Mouse (Mus musculus) limb, embryonic 13.5 days (tissue): ENCODE measurements around the gene Lrp8. TPM values are rescaled to one million over a fixed set of nuclear protein-coding genes. Genes with fewer than 3 reads are reported as not detected.

Experiments used
- ATAC-seq: fragments of 200-750 bp; cut with Nextera tagmentation; 2 replicates; pipeline ENCODE4 v1.8.0; 2017; ENCODE audit warnings: low read depth, moderate number of reproducible peaks, moderate TSS enrichment; ENCODE audit not compliant: low FRiP score
- H3K27ac ChIP-seq: fragments of 300-500 bp; sonication (generic); 2 replicates; pipeline ENCODE4 v1.5.1; 2015; ENCODE audit warnings: inconsistent platforms, mild to moderate bottlenecking, moderate library complexity
- H3K27me3 ChIP-seq: fragments of 300-500 bp; sonication (generic); 2 replicates; pipeline ENCODE4 v1.6.1; 2015; ENCODE audit warnings: mild to moderate bottlenecking, inconsistent platforms
- H3K36me3 ChIP-seq: fragments of 300-500 bp; sonication (generic); 2 replicates; pipeline ENCODE4 v1.6.1; 2015; ENCODE audit warnings: inconsistent platforms, mild to moderate bottlenecking, moderate library complexity
- H3K4me1 ChIP-seq: fragments of 300-500 bp; sonication (generic); 2 replicates; pipeline ENCODE4 v1.6.1; 2015; ENCODE audit warnings: inconsistent platforms
- H3K4me2 ChIP-seq: fragments of 300-500 bp; sonication (generic); replicated peaks from 2 replicates; pipeline ENCODE4 v1.6.1; 2015; ENCODE audit warnings: inconsistent platforms, mild to moderate bottlenecking, moderate library complexity
- H3K4me3 ChIP-seq: fragments of 300-500 bp; sonication (generic); 2 replicates; pipeline ENCODE4 v1.5.1; 2015; ENCODE audit warnings: moderate library complexity, mild to moderate bottlenecking, inconsistent platforms
- H3K9ac ChIP-seq: fragments of 300-500 bp; sonication (generic); 2 replicates; pipeline ENCODE4 v1.6.1; 2015; ENCODE audit warnings: mild to moderate bottlenecking, inconsistent platforms
- H3K9me3 ChIP-seq: fragments of 300-500 bp; sonication (generic); 2 replicates; pipeline ENCODE4 v1.6.1; 2016; ENCODE audit warnings: inconsistent platforms
- WGBS: fragments of 180-500 bp; shearing (Covaris S2); methylation state at CpG from one replicate; pipeline ENCODE4 v1.1.7; 2015; 5-methylcytosine and 5-hydroxymethylcytosine counted together
- polyA plus RNA-seq: library from polyadenylated mRNA; unstranded; fragments of >200 nt; fragmentation: Nextera tagmentation; extraction: Ambion mirVana; gene quantifications from 2 replicates; pipeline ENCODE4 v1.2.1, GENCODE M21; 2015

Gene Lrp8
- polyA plus RNA-seq, 1 experiment from 2014 or later = 3.1 TPM

GRCm38 (mm10) chr4:107831678-107832077 is 29.6 kb downstream of the Lrp8 start:
- H3K27me3 ChIP-seq = no peaks in the 10 kb centered on the region
- H3K9me3 ChIP-seq = no peaks in the 10 kb centered on the region
- no peak overlapping the region for H3K9ac ChIP-seq
- peaks cover 20% of the 10 kb centered on the region for H3K4me1 ChIP-seq
- WGBS = 93% methylated on average over 6 of the region's 6 CpGs
- ATAC-seq = no peak
- H3K36me3 ChIP-seq = no peaks in the 10 kb centered on the region
- H3K4me2 ChIP-seq = no peak overlapping the region
- no peak overlapping the region for H3K4me3 ChIP-seq
- H3K27ac ChIP-seq = no peak overlapping the region

GRCm38 (mm10) chr4:107833525-107833924 is 31.5 kb downstream of the Lrp8 start:
- no peak overlapping the region for H3K27ac ChIP-seq
- no peak overlapping the region for H3K4me3 ChIP-seq
- 79% methylated on average over 5 of the region's 5 CpGs for WGBS
- H3K9me3 ChIP-seq = no peaks in the 10 kb centered on the region
- no peaks in the 10 kb centered on the region for H3K27me3 ChIP-seq
- H3K36me3 ChIP-seq = no peaks in the 10 kb centered on the region
- no peak overlapping the region for H3K9ac ChIP-seq
- no peak for ATAC-seq
- H3K4me2 ChIP-seq = no peak overlapping the region
- H3K4me1 ChIP-seq = peaks cover 24% of the 10 kb centered on the region

- Histone ChIP-seq H3K4me2 (no peak overlapping the region), H3K4me1 (peaks cover 16% of the 10 kb centered on the region), H3K9ac (0 out of 2 replicates have a peak overlapping the region, but pooled peaks have one; percentile 3), H3K27me3 (no peaks in the 10 kb centered on the region), H3K36me3 (no peaks in the 10 kb centered on the region), H3K4me3 (no peak overlapping the region), H3K27ac (no peak overlapping the region), H3K9me3 (no peaks in the 10 kb centered on the region)
- ATAC-seq = no peak
- WGBS = 69% methylated on average over 22 of the region's 22 CpGs
Measured at GRCm38 (mm10) chr4:107834643-107835314, 32.7 kb downstream of the Lrp8 start.

- no peaks in the 10 kb centered on the region for H3K36me3 ChIP-seq
- H3K27ac ChIP-seq = no peak overlapping the region
- H3K9ac ChIP-seq = no peak overlapping the region
- H3K4me3 ChIP-seq = no peak overlapping the region
- ATAC-seq = no peak
- H3K9me3 ChIP-seq = no peaks in the 10 kb centered on the region
- 67% methylated on average over 5 of the region's 5 CpGs for WGBS
- H3K4me2 ChIP-seq = no peak overlapping the region
- peaks cover 16% of the 10 kb centered on the region for H3K4me1 ChIP-seq
- H3K27me3 ChIP-seq = no peaks in the 10 kb centered on the region
Measured at GRCm38 (mm10) chr4:107835508-107835909, 33.4 kb downstream of the Lrp8 start.

GRCm38 (mm10) chr4:107836758-107837157 is 34.7 kb downstream of the Lrp8 start:
- Histone ChIP-seq H3K27ac (no peak overlapping the region), H3K4me2 (no peak overlapping the region), H3K9me3 (no peaks in the 10 kb centered on the region), H3K9ac (no peak overlapping the region), H3K27me3 (no peaks in the 10 kb centered on the region), H3K4me3 (no peak overlapping the region), H3K4me1 (peaks cover 16% of the 10 kb centered on the region), H3K36me3 (no peaks in the 10 kb centered on the region)
- peak; percentile 55; the same call in 1 of the 2 replicates for ATAC-seq
- WGBS = 63% methylated on average over 5 of the region's 5 CpGs

GRCm38 (mm10) chr4:107837910-107838309 is 35.8 kb downstream of the Lrp8 start:
- H3K27me3 ChIP-seq = no peaks in the 10 kb centered on the region
- H3K9me3 ChIP-seq = no peaks in the 10 kb centered on the region
- peaks cover 16% of the 10 kb centered on the region for H3K4me1 ChIP-seq
- 75% methylated on average over 3 of the region's 3 CpGs for WGBS
- H3K27ac ChIP-seq = no peak overlapping the region
- H3K4me2 ChIP-seq = no peak overlapping the region
- no peak overlapping the region for H3K4me3 ChIP-seq
- no peaks in the 10 kb centered on the region for H3K36me3 ChIP-seq
- ATAC-seq = no peak
- no peak overlapping the region for H3K9ac ChIP-seq

GRCm38 (mm10) chr4:107843687-107844086 is 41.6 kb downstream of the Lrp8 start:
- Histone ChIP-seq H3K4me2 (no peak overlapping the region), H3K9ac (no peak overlapping the region), H3K27me3 (peaks cover 25% of the 10 kb centered on the region), H3K4me3 (no peak overlapping the region), H3K36me3 (no peaks in the 10 kb centered on the region), H3K9me3 (no peaks in the 10 kb centered on the region), H3K4me1 (no peaks in the 10 kb centered on the region), H3K27ac (no peak overlapping the region)
- 88% methylated on average over 8 of the region's 8 CpGs for WGBS
- ATAC-seq = no peak

GRCm38 (mm10) chr4:107844971-107845370 is 42.9 kb downstream of the Lrp8 start:
- 5% methylated on average over 10 of the region's 10 CpGs for WGBS
- H3K9me3 ChIP-seq = no peaks in the 10 kb centered on the region

GRCm38 (mm10) chr4:107846795-107847194 is 44.7 kb downstream of the Lrp8 start:
- no peaks in the 10 kb centered on the region for H3K36me3 ChIP-seq
- H3K27me3 ChIP-seq = peaks cover 25% of the 10 kb centered on the region
- no peak overlapping the region for H3K4me3 ChIP-seq
- H3K9ac ChIP-seq = no peak overlapping the region
- WGBS = 72% methylated on average over 7 of the region's 7 CpGs
- H3K4me2 ChIP-seq = no peak overlapping the region
- no peak overlapping the region for H3K27ac ChIP-seq
- no peaks in the 10 kb centered on the region for H3K9me3 ChIP-seq
- H3K4me1 ChIP-seq = no peaks in the 10 kb centered on the region
- ATAC-seq = no peak

More at GRCm38 (mm10) chr4:107844971-107845370, 42.9 kb downstream of the Lrp8 start:
- Histone ChIP-seq H3K27me3 (peaks cover 25% of the 10 kb centered on the region), H3K36me3 (no peaks in the 10 kb centered on the region), H3K9ac (no peak overlapping the region), H3K4me3 (no peak overlapping the region), H3K4me1 (no peaks in the 10 kb centered on the region), H3K27ac (no peak overlapping the region), H3K4me2 (no peak overlapping the region)
- ATAC-seq = no peak

- Histone ChIP-seq H3K9ac (no peak overlapping the region), H3K4me1 (no peaks in the 10 kb centered on the region), H3K36me3 (no peaks in the 10 kb centered on the region), H3K27me3 (peaks cover 25% of the 10 kb centered on the region), H3K27ac (no peak overlapping the region), H3K4me2 (no peak overlapping the region), H3K4me3 (no peak overlapping the region), H3K9me3 (no peaks in the 10 kb centered on the region)
- WGBS = 81% methylated on average over 5 of the region's 5 CpGs
- ATAC-seq = no peak
Measured at GRCm38 (mm10) chr4:107848546-107848945, 46.5 kb downstream of the Lrp8 start.

GRCm38 (mm10) chr4:107849621-107850020 is 47.6 kb downstream of the Lrp8 start:
- 75% methylated on average over 9 of the region's 9 CpGs for WGBS
- ATAC-seq = no peak

GRCm38 (mm10) chr4:107850091-107850490 is 48.0 kb downstream of the Lrp8 start:
- H3K9me3 ChIP-seq = no peaks in the 10 kb centered on the region
- H3K9ac ChIP-seq = no peak overlapping the region
- peaks cover 24% of the 10 kb centered on the region for H3K27me3 ChIP-seq
- no peak overlapping the region for H3K4me2 ChIP-seq
- no peaks in the 10 kb centered on the region for H3K36me3 ChIP-seq
- H3K4me1 ChIP-seq = no peaks in the 10 kb centered on the region
- no peak overlapping the region for H3K4me3 ChIP-seq
- no peak for ATAC-seq
- 92% methylated on average over 8 of the region's 8 CpGs for WGBS
- H3K27ac ChIP-seq = no peak overlapping the region

More at GRCm38 (mm10) chr4:107849621-107850020, 47.6 kb downstream of the Lrp8 start:
- Histone ChIP-seq H3K36me3 (no peaks in the 10 kb centered on the region), H3K4me2 (no peak overlapping the region), H3K4me3 (no peak overlapping the region), H3K4me1 (no peaks in the 10 kb centered on the region), H3K9ac (no peak overlapping the region), H3K27ac (no peak overlapping the region), H3K27me3 (peaks cover 25% of the 10 kb centered on the region), H3K9me3 (no peaks in the 10 kb centered on the region)

- no peaks in the 10 kb centered on the region for H3K9me3 ChIP-seq
- no peak overlapping the region for H3K9ac ChIP-seq
- 93% methylated on average over 8 of the region's 8 CpGs for WGBS
- H3K27ac ChIP-seq = no peak overlapping the region
- no peak for ATAC-seq
- H3K4me2 ChIP-seq = no peak overlapping the region
- H3K27me3 ChIP-seq = no peaks in the 10 kb centered on the region
- peaks cover 11% of the 10 kb centered on the region; the same call in 1 of the 2 replicates for H3K36me3 ChIP-seq
- H3K4me1 ChIP-seq = no peaks in the 10 kb centered on the region
- H3K4me3 ChIP-seq = no peak overlapping the region
Measured at GRCm38 (mm10) chr4:107853333-107853732, 51.3 kb downstream of the Lrp8 start.
